Mouse (Mus musculus) frontal cortex, postnatal 25 days (tissue): Measurements from ENCODE around the gene Kif26a.

Source experiments
- DNase-seq, 2 experiments: peaks; one replicate each; pipeline ENCODE4 v3.0.0; 2022; ENCODE audit warnings: low spot score in 2 of 2

Gene Kif26a

GRCm38 (mm10) chr12:112215545-112215944, 69.5 kb downstream of the Kif26a start:
- DNase-seq: no peak

- no peak for DNase-seq
Measured at GRCm38 (mm10) chr12:112217021-112217420, 71.0 kb downstream of the Kif26a start.

- DNase-seq: no peak
Measured at GRCm38 (mm10) chr12:112217681-112218080, 71.7 kb downstream of the Kif26a start.

- DNase-seq: no peak
Measured at GRCm38 (mm10) chr12:112221290-112221689, 75.3 kb downstream of the Kif26a start.

- no peak for DNase-seq
Measured at GRCm38 (mm10) chr12:112221754-112222439, 75.9 kb downstream of the Kif26a start.

- DNase-seq: no peak
Measured at GRCm38 (mm10) chr12:112223721-112224337, 77.8 kb downstream of the Kif26a start.

- DNase-seq: no peak
Measured at GRCm38 (mm10) chr12:112226238-112226637, 80.2 kb downstream of the Kif26a start.

- no peak for DNase-seq
Measured at GRCm38 (mm10) chr12:112226656-112227055, 80.6 kb downstream of the Kif26a start.

- DNase-seq: no peak
Measured at GRCm38 (mm10) chr12:112229084-112229483, 83.1 kb downstream of the Kif26a start.

GRCm38 (mm10) chr12:112230196-112230595, 84.2 kb downstream of the Kif26a start:
- no peak for DNase-seq
